Mouse (Mus musculus): ENCODE measurements around the gene Ptgds. TPM values are rescaled to one million over a fixed set of nuclear protein-coding genes. Genes with fewer than 3 reads are reported as not detected.

The Ptgds gene
- polyA plus RNA-seq, 2 experiments, result 0.17 to 0.96 TPM

DNA sequence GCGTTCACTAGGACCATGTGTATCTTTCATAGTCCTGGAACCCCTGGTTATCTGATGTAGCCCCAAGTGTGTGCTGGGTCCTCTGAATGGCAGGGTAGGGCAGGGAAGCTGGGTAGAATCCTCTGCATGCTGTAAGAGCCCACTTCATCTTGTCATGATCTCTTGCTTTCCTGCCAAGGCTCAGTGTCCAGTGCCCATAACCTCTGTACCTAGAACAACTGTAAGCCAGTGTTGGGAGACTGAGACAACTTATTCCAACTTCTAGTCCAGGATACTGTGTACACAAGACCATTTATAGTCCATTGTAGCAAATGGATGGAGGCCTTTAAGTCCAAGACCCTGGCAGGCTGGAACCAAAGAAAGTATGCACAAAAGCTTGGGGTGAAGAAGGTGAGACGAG is 4.6 kb downstream of the Ptgds start:
- Histone ChIP-seq H3K9me3 (ENCODE audit: control insufficient read depth, low read length) (no peaks in the 10 kb centered on the region), H3K4me2 (ENCODE audit: low read depth) (no peak overlapping the region), H3K27me3 (ENCODE audit: control insufficient read depth, insufficient read depth, low read length) (no peaks in the 10 kb centered on the region), H3K27ac (no peak overlapping the region), H3K4me3 (ENCODE audit: insufficient read depth in 1 of 2, low read depth in 2 of 2, low read length in 2 of 2) (no peak overlapping the region), H3K4me1 (replicated peaks; ENCODE audit: control insufficient read depth in 2 of 2, insufficient read depth in 2 of 2, low read length in 1 of 2) (peaks cover 0 to 7% of the 10 kb centered on the region in 2 experiments; a peak in 3 of 4 replicates), H3K9ac (replicated peaks) (no peak overlapping the region), H3K36me3 (replicated peaks; ENCODE audit: control insufficient read depth, insufficient read depth, low read depth) (no peaks in the 10 kb centered on the region)
- no peak for ATAC-seq (ENCODE audit: insufficient read depth)
- 40% methylated on average over 2 of the region's 2 CpGs for WGBS (ENCODE audit: insufficient replicate concordance)
- DNase-seq (ENCODE audit: low read depth in 3 of 3, low spot score in 3 of 3), result no peak
- TF ChIP-seq CTCF (IDR thresholded peaks at IDR 0.05; ENCODE audit: low read depth) (no peak), EP300 (IDR thresholded peaks at IDR 0.05; ENCODE audit: low read depth) (no peak)

DNA sequence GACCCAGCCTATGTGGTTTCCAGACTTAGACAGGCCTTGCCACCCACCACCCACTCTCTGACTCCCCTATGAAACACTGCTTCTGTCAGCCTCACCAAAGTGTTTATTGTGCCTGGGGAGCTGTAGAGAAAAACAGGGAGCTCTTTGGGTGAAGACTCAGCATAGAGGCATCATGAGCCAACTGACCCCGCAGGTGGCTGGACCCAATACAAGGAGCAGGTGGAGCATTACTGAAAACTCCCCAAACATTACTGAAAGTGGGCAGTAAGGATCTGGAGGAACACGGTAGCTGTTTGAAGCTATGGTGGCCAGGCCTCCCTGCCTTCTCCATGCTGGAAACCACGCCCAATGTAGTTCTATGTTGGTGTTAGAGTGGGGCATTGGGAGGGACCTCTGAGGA is 6.2 kb downstream of the Ptgds start:
- no peak overlapping the region for H3K4me2 ChIP-seq (ENCODE audit: low read depth)
- ATAC-seq (ENCODE audit: insufficient read depth), result no peak
- DNase-seq (ENCODE audit: low read depth in 3 of 3, low spot score in 3 of 3), result no peak
- peaks cover 4 to 11% of the 10 kb centered on the region in 2 experiments for H3K4me1 ChIP-seq (replicated peaks; ENCODE audit: control insufficient read depth in 2 of 2, insufficient read depth in 2 of 2, low read length in 1 of 2)
- TF ChIP-seq CTCF (IDR thresholded peaks at IDR 0.05; ENCODE audit: low read depth), result no peak
- TF ChIP-seq EP300 (IDR thresholded peaks at IDR 0.05; ENCODE audit: low read depth), result no peak
- no peaks in the 10 kb centered on the region for H3K36me3 ChIP-seq (replicated peaks; ENCODE audit: control insufficient read depth, insufficient read depth, low read depth)
- no peaks in the 10 kb centered on the region for H3K9me3 ChIP-seq (ENCODE audit: control insufficient read depth, low read length)
- no peak overlapping the region for H3K4me3 ChIP-seq (ENCODE audit: insufficient read depth in 1 of 2, low read depth in 2 of 2, low read length in 2 of 2)
- no peak overlapping the region for H3K9ac ChIP-seq (replicated peaks)
- no peaks in the 10 kb centered on the region for H3K27me3 ChIP-seq (ENCODE audit: control insufficient read depth, insufficient read depth, low read length)
- WGBS (ENCODE audit: insufficient replicate concordance), result 68% methylated on average over 3 of the region's 3 CpGs
- no peak overlapping the region for H3K27ac ChIP-seq

DNA sequence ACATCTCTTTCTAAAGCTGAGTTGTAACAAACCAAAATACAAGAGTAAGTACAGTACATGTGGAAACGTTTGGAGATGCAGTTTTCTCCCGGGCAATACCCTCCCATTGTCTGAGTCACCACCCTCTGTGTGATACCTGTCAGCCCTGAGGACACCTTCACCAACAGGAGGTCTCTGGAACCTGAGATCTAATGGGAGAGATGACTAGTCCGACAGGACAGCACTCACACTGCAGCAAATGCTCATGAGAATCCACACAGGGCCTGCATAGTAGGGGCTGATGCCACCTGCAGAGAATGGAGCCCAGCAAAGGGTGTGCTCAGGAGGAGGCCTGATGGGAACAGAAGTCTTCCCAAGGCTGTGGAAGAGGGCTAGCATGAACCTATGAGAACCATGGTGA is 8.4 kb downstream of the Ptgds start:
- H3K4me1 ChIP-seq (replicated peaks; ENCODE audit: control insufficient read depth in 2 of 2, insufficient read depth in 2 of 2, low read length in 1 of 2), result peaks cover 4 to 11% of the 10 kb centered on the region in 2 experiments
- no peak for TF ChIP-seq EP300 (IDR thresholded peaks at IDR 0.05; ENCODE audit: low read depth)
- no peak for TF ChIP-seq CTCF (IDR thresholded peaks at IDR 0.05; ENCODE audit: low read depth)
- H3K9me3 ChIP-seq (ENCODE audit: control insufficient read depth, low read length), result no peaks in the 10 kb centered on the region
- H3K27me3 ChIP-seq (ENCODE audit: control insufficient read depth, insufficient read depth, low read length), result no peaks in the 10 kb centered on the region
- H3K9ac ChIP-seq (replicated peaks), result no peak overlapping the region
- WGBS (ENCODE audit: insufficient replicate concordance), result 11% methylated on average over 3 of the region's 3 CpGs
- no peak overlapping the region; the same call in 1 of the 2 replicates for H3K27ac ChIP-seq
- H3K4me3 ChIP-seq (ENCODE audit: insufficient read depth in 1 of 2, low read depth in 2 of 2, low read length in 2 of 2), result peak overlapping the region in 1 of 2 experiments; percentile 83; a peak in 1 of 4 replicates
- DNase-seq (ENCODE audit: low read depth in 3 of 3, low spot score in 3 of 3) (no peak), ATAC-seq (ENCODE audit: insufficient read depth) (no peak)
- peak overlapping the region; percentile 90 for H3K4me2 ChIP-seq (ENCODE audit: low read depth)
- H3K36me3 ChIP-seq (replicated peaks; ENCODE audit: control insufficient read depth, insufficient read depth, low read depth), result no peaks in the 10 kb centered on the region

DNA sequence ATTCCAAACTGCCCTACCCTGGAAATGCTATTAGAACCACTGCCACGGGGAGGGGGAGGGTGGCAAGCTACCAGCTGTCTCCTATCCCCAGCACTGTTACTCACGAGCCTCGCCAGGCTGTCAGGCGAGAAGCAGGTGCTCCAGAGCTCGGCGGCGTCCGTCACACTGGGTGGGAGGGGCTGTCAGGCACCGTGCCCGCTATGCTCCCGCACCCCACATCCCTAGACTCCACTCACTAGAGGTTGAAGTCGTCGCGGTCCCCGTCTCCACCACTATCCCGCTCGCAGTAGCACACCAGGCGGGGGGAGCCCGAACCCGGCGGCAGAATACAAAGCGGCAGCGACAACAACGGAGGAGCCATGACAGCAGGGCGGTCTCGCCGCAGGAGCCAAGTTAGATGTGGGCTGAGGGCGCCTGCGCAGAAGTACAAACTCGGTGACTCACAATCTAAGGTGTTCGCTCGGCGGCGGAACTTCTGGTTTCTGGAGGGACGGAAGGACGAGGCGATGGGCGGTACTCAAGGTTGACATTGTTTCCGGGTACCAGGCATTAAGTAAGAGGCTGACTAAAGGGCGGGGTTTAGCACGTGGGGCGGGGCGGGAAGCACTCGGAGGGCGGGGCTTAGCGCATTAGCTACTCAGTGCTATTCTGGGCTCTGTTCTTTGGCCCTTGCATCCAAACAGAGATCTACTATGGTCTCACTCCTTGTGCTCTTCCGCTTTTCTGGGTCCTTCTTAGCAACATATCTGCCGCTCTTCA is 9.1 kb downstream of the Ptgds start, which contains the start of gene Paxx:
Paxx (minus strand) TSS at position 544 of the 759 bp plus-strand sequence.
- TF ChIP-seq CTCF (IDR thresholded peaks at IDR 0.05; ENCODE audit: low read depth) (no peak), EP300 (IDR thresholded peaks at IDR 0.05; ENCODE audit: low read depth) (no peak)
- H3K27ac ChIP-seq, result peak within 1 kb of the TSS; percentile 81
- no peaks in the 10 kb centered on the region for H3K36me3 ChIP-seq (replicated peaks; ENCODE audit: control insufficient read depth, insufficient read depth, low read depth)
- WGBS (ENCODE audit: insufficient replicate concordance), result under 1% methylated on average over 48 of the region's 48 CpGs
- no peaks in the 10 kb centered on the region for H3K27me3 ChIP-seq (ENCODE audit: control insufficient read depth, insufficient read depth, low read length)
- H3K9me3 ChIP-seq (ENCODE audit: control insufficient read depth, low read length), result no peaks in the 10 kb centered on the region
- peak within 1 kb of the TSS; percentile 77 for H3K9ac ChIP-seq (replicated peaks)
- peak within 1 kb of the TSS; percentile 71 to 83 for H3K4me3 ChIP-seq (ENCODE audit: insufficient read depth in 1 of 2, low read depth in 2 of 2, low read length in 2 of 2)
- DNase-seq (ENCODE audit: low read depth in 3 of 3, low spot score in 3 of 3) (peak; percentile 91 to 95 (median 93)), ATAC-seq (ENCODE audit: insufficient read depth) (peak; percentile 84)
- H3K4me1 ChIP-seq (replicated peaks; ENCODE audit: control insufficient read depth in 2 of 2, insufficient read depth in 2 of 2, low read length in 1 of 2), result peaks cover 4 to 11% of the 10 kb centered on the region in 2 experiments
- H3K4me2 ChIP-seq (ENCODE audit: low read depth), result peak within 1 kb of the TSS; percentile 90

DNA sequence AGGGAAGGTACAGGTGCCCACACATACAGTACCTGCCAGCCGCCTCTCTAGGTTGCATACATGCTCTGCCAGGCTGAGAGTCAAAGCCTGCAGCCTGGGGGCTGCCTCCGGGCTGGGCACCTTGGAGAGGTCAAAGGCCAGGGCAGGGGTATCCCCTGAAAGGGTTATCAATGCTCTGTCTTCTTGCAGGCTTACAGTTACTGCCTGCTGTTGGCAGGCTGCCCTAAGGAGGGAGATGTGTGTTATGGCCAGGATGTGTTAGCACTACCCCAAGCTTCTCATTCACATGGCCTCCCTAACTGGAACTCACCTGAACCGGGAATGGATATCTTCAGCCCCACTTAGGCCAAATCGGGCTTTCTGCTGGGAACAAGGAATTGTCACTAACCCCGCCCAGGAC is 9.7 kb downstream of the Ptgds start:
- Histone ChIP-seq H3K4me1 (replicated peaks; ENCODE audit: control insufficient read depth in 2 of 2, insufficient read depth in 2 of 2, low read length in 1 of 2) (peaks cover 4 to 11% of the 10 kb centered on the region in 2 experiments), H3K9ac (replicated peaks) (peak overlapping the region; percentile 77), H3K4me3 (ENCODE audit: insufficient read depth in 1 of 2, low read depth in 2 of 2, low read length in 2 of 2) (peak overlapping the region; percentile 71 to 83), H3K27me3 (ENCODE audit: control insufficient read depth, insufficient read depth, low read length) (no peaks in the 10 kb centered on the region), H3K27ac (peak overlapping the region; percentile 81), H3K9me3 (ENCODE audit: control insufficient read depth, low read length) (no peaks in the 10 kb centered on the region), H3K4me2 (ENCODE audit: low read depth) (peak overlapping the region; percentile 90), H3K36me3 (replicated peaks; ENCODE audit: control insufficient read depth, insufficient read depth, low read depth) (no peaks in the 10 kb centered on the region)
- DNase-seq (ENCODE audit: low read depth in 3 of 3, low spot score in 3 of 3) (no peak), ATAC-seq (ENCODE audit: insufficient read depth) (no peak; the same call in 1 of the 2 replicates)
- WGBS (ENCODE audit: insufficient replicate concordance), result 36% methylated on average over 5 of the region's 5 CpGs
- TF ChIP-seq CTCF (IDR thresholded peaks at IDR 0.05; ENCODE audit: low read depth) (no peak), EP300 (IDR thresholded peaks at IDR 0.05; ENCODE audit: low read depth) (no peak)
